19 mouse cellular contexts compared by ENCODE assay signal in the genomic region with DNA sequence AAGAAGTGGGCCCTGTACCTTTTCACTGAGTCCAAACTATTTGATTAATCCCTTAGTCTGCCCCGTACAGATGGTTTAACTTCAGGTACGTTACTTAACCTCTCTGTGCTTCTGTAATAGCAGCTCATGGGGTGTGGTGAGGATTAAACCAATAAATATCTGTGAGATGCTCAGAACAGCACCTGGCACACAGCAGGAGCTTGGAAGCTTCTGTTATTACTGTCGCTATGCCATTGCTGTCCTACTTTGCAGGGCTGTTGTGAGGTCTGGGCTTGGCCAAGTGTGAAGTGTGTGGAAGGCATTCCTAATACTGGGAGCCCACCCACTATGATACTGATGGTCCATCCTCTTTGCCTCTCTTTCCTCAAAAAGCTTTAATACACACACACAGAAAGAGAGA.
DNase-seq lines count a peak whose midpoint lies in the region; ATAC-seq and TF ChIP-seq lines count a peak whose summit lies in the region.
"Had no signal": no experiment of that assay in that cellular context is flagged by ENCODE, and none has a peak within 500 bp of the region (broad histone marks: within the 10 kb centered on the region; RNA-seq: fewer than 3 reads in every experiment).

No protein-coding gene starts in this region.

- no peaks in the 10 kb centered on the region for H3K4me1 ChIP-seq in forebrain, embryonic 11.5 days (replicated peaks; ENCODE audit: control insufficient read depth, insufficient read depth, low read length)
- H3K4me1 ChIP-seq: embryonic facial prominence, embryonic 12.5 days; forebrain, embryonic 12.5 days; hindbrain, embryonic 12.5 days had no signal

- H3K27ac ChIP-seq in left cerebral cortex, adult 2 months = peak overlapping the region; percentile 36; the same call in 1 of the 2 replicates
- no peak overlapping the region for H3K27ac ChIP-seq in forebrain, embryonic 11.5 days (ENCODE audit: low read depth, low read length)
- H3K27ac ChIP-seq: embryonic facial prominence, embryonic 12.5 days; forebrain, embryonic 12.5 days; hindbrain, embryonic 12.5 days had no signal

- no peak for ATAC-seq in forebrain, embryonic 11.5 days (replicated peaks; ENCODE audit: low FRiP score)
- ATAC-seq: activated CD4-positive, CD25-positive, alpha-beta regulatory T cell, adult 4 months; forebrain, embryonic 16.5 days; hindbrain, embryonic 16.5 days; Patski had no signal

- DNase-seq in left cerebral cortex, adult 2 months (ENCODE audit: extremely low spot score in 1 of 2, low spot score in 2 of 2) = no peak
- no peak for DNase-seq in left cerebral cortex, postnatal 36 days (ENCODE audit: low spot score in 2 of 2)
- peak; percentile 62 for DNase-seq in cerebellum, adult 11-12 months
- peak; percentile 73 for DNase-seq in cerebellum, adult 9-10 months
- DNase-seq in cerebellum, postnatal 25 days = peak; percentile 67 to 75
- DNase-seq in embryo, embryonic 11 days = no peak
- DNase-seq in kidney, adult 18-20 months = no peak
- no peak for DNase-seq in forebrain, embryonic 11.5 days (ENCODE audit: low spot score)
- DNase-seq: adrenal gland, postnatal 14 days; gastrocnemius, postnatal 14 days; kidney, adult 11 months had no signal

- TF ChIP-seq CTCF in left cerebral cortex, adult 2 months (IDR thresholded peaks at IDR 0.05) = no peak

- H3K9ac ChIP-seq in forebrain, embryonic 11.5 days (ENCODE audit: low read length) = no peak overlapping the region
- H3K9ac ChIP-seq: embryonic facial prominence, embryonic 12.5 days; forebrain, embryonic 12.5 days; heart, embryonic 12.5 days; hindbrain, embryonic 12.5 days had no signal

- 81% methylated on average over 3 of the region's 3 CpGs for WGBS in forebrain, embryonic 11.5 days

- H3K27me3 ChIP-seq in forebrain, embryonic 11.5 days (ENCODE audit: control insufficient read depth, insufficient read depth, low read length) = no peaks in the 10 kb centered on the region
- H3K27me3 ChIP-seq: embryonic facial prominence, embryonic 12.5 days; hindbrain, embryonic 12.5 days had no signal

- intact Hi-C loops in left cerebral cortex, adult 2 months (cut with DNase I) = no loop called here
- intact Hi-C loops in left cerebral cortex, postnatal 36 days (cut with DNase I) = no loop called here

- no peak overlapping the region for H3K4me3 ChIP-seq in left cerebral cortex, adult 2 months
- H3K4me3 ChIP-seq in forebrain, embryonic 11.5 days (ENCODE audit: low read depth, low read length) = no peak overlapping the region
- H3K4me3 ChIP-seq: embryonic facial prominence, embryonic 12.5 days; forebrain, embryonic 12.5 days; heart, embryonic 12.5 days; hindbrain, embryonic 12.5 days had no signal

- H3K36me3 ChIP-seq in forebrain, embryonic 11.5 days (ENCODE audit: control insufficient read depth, insufficient read depth, low read length) = no peaks in the 10 kb centered on the region
- H3K36me3 ChIP-seq: embryonic facial prominence, embryonic 12.5 days; forebrain, embryonic 12.5 days; heart, embryonic 12.5 days; hindbrain, embryonic 12.5 days had no signal

- H3K4me2 ChIP-seq in forebrain, embryonic 11.5 days (ENCODE audit: low read depth, low read length, severe bottlenecking) = no peak overlapping the region
- H3K4me2 ChIP-seq: embryonic facial prominence, embryonic 12.5 days; forebrain, embryonic 12.5 days; heart, embryonic 12.5 days; hindbrain, embryonic 12.5 days had no signal

- H3K9me3 ChIP-seq in forebrain, embryonic 11.5 days (ENCODE audit: control insufficient read depth, low read length) = no peaks in the 10 kb centered on the region
- H3K9me3 ChIP-seq: embryonic facial prominence, embryonic 12.5 days; forebrain, embryonic 12.5 days; heart, embryonic 12.5 days; hindbrain, embryonic 12.5 days had no signal

Comparison
In these comparisons a context has a peak if more than half of its experiments do, and no peak if none do; other contexts are left out.
1. DNase-seq: peak in cerebellum, adult 11-12 months (single experiment), cerebellum, adult 9-10 months (single experiment) and cerebellum, postnatal 25 days (2 of 2); none in left cerebral cortex, adult 2 months (0 of 2), left cerebral cortex, postnatal 36 days (0 of 2), embryo, embryonic 11 days (single experiment), kidney, adult 18-20 months (single experiment) and forebrain, embryonic 11.5 days (single experiment).